Mouse (Mus musculus) forebrain, embryonic 16.5 days (tissue): ENCODE measurements around the gene Hoxc9. TPM values are rescaled to one million over a fixed set of nuclear protein-coding genes. Genes with fewer than 3 reads are reported as not detected.

Experiments used
- microRNA counts: library from miRNA; unstranded; fragments of <30 nt; microRNA quantifications from one replicate; lab custom pipeline; 2016
- microRNA-seq: library from miRNA; unstranded; fragments of <30 nt; microRNA quantifications from one replicate; pipeline ENCODE4, GENCODE M21; 2017
- polyA plus RNA-seq: library from polyadenylated mRNA; unstranded; fragments of >200 nt; fragmentation: Nextera tagmentation; extraction: Ambion mirVana; gene quantifications from 2 replicates; pipeline ENCODE4 v1.2.1, GENCODE M21; 2015

Hoxc9 gene
- polyA plus RNA-seq, 1 experiment from 2014 or later = not detected

MicroRNAs within 50 kb of the gene (microRNA counts, 519-probe panel; counts per million panel counts)
- microRNA mmu-miR-615-3p (lab: Ali Mortazavi, UCI) (not detected), microRNA mmu-miR-615-5p (lab: Ali Mortazavi, UCI) (not detected)

Small RNA genes lying within 50 kb of the gene (microRNA-seq; reads per million reads assigned to microRNA genes)
- 3.7 reads per million, percentile 15 among the genes with 10 or more reads in this experiment for gene Mir196a-2
- 11.6 reads per million, percentile 30 among the genes with 10 or more reads in this experiment for gene Mir615

Other genes with a start within 250 kb of the Hoxc9 start
- not detected in 2 replicates for gene Hoxc13, start 55.3 kb upstream of the Hoxc9 start, polyA plus RNA-seq
- gene Hoxc12, start 39.7 kb upstream of the Hoxc9 start, polyA plus RNA-seq = not detected in 2 replicates
- not detected in 2 replicates for gene Hoxc11, start 22.0 kb upstream of the Hoxc9 start, polyA plus RNA-seq
- not detected in 2 replicates for gene Hoxc10, start 9.6 kb upstream of the Hoxc9 start, polyA plus RNA-seq
- gene Hoxc5, start 9.0 kb upstream of the Hoxc9 start, polyA plus RNA-seq = not detected in 2 replicates
- gene Hoxc8, start 14.2 kb downstream of the Hoxc9 start, polyA plus RNA-seq = not detected in 2 replicates
- gene Hoxc6, start 21.8 kb downstream of the Hoxc9 start, polyA plus RNA-seq = not detected in 2 replicates
- gene Hoxc4, start 42.5 kb downstream of the Hoxc9 start, polyA plus RNA-seq = not detected in 2 replicates
- 28.0 and 29.2 TPM in 2 replicates for gene Smug1, start 190.7 kb downstream of the Hoxc9 start, polyA plus RNA-seq